Mouse (Mus musculus) kidney, embryonic 16.5 days (tissue): Measurements from ENCODE around the gene Oprm1. TPM values are rescaled to one million over a fixed set of nuclear protein-coding genes. Genes with fewer than 3 reads are reported as not detected.

Experiments used
- ATAC-seq: fragments of 200-750 bp; cut with Nextera tagmentation; 2 replicates; pipeline ENCODE4 v1.8.0; 2017; ENCODE audit warnings: moderate TSS enrichment; ENCODE audit not compliant: low FRiP score, low TSS enrichment
- H3K27ac ChIP-seq: fragments of 300-500 bp; sonication (generic); 2 replicates; pipeline ENCODE4 v1.5.1; 2014; ENCODE audit warnings: low read length
- H3K27me3 ChIP-seq: fragments of 300-500 bp; sonication (generic); 2 replicates; pipeline ENCODE4 v1.6.1; 2014; ENCODE audit warnings: low read length, control low read depth, mixed read lengths; ENCODE audit not compliant: insufficient read depth
- H3K36me3 ChIP-seq: fragments of 300-500 bp; sonication (generic); 2 replicates; pipeline ENCODE4 v1.6.1; 2014; ENCODE audit warnings: low read length, control low read depth, mixed read lengths; ENCODE audit not compliant: insufficient read depth
- H3K4me1 ChIP-seq: fragments of 300-500 bp; sonication (generic); 2 replicates; pipeline ENCODE4 v1.6.1; 2014; ENCODE audit warnings: low read length, control low read depth, mixed read lengths; ENCODE audit not compliant: insufficient read depth
- H3K4me2 ChIP-seq: fragments of 300-500 bp; sonication (generic); replicated peaks from 2 replicates; pipeline ENCODE4 v1.6.1; 2014; ENCODE audit warnings: low read depth, low read length
- H3K4me3 ChIP-seq: fragments of 300-500 bp; sonication (generic); 2 replicates; pipeline ENCODE4 v1.5.1; 2014; ENCODE audit warnings: mild to moderate bottlenecking, low read length
- H3K9ac ChIP-seq: fragments of 300-500 bp; sonication (generic); replicated peaks from 2 replicates; pipeline ENCODE4 v1.6.1; 2014; ENCODE audit warnings: low read length
- H3K9me3 ChIP-seq: fragments of 300-500 bp; sonication (generic); 2 replicates; pipeline ENCODE4 v1.6.1; 2016; ENCODE audit warnings: low read length, control low read depth
- WGBS: fragments of 180-500 bp; shearing (Covaris S2); extraction: QIAGEN DNeasy Blood & Tissue Kit; methylation state at CpG from one replicate; pipeline ENCODE4 v1.1.7; 2014; 5-methylcytosine and 5-hydroxymethylcytosine counted together
- polyA plus RNA-seq: library from polyadenylated mRNA; unstranded; fragments of >200 nt; fragmentation: Nextera tagmentation; extraction: Ambion mirVana; gene quantifications from 2 replicates; pipeline ENCODE4 v1.2.1, GENCODE M21; 2015

Oprm1 gene
- polyA plus RNA-seq, 1 experiment from 2014 or later: 0.24 TPM

- H3K4me2 ChIP-seq: no peak overlapping the region
- no peaks in the 10 kb centered on the region for H3K4me1 ChIP-seq
- H3K9ac ChIP-seq: no peak overlapping the region
- no peaks in the 10 kb centered on the region for H3K9me3 ChIP-seq
- H3K27ac ChIP-seq: no peak overlapping the region
- no peak overlapping the region for H3K4me3 ChIP-seq
- no peaks in the 10 kb centered on the region for H3K27me3 ChIP-seq
- H3K36me3 ChIP-seq: no peaks in the 10 kb centered on the region
- no peak for ATAC-seq
- WGBS: 56% methylated on average over 2 of the region's 2 CpGs
Observed at GRCm38 (mm10) chr10:6926724-6927123, 168.4 kb downstream of the Oprm1 start.

GRCm38 (mm10) chr10:6927600-6928223 is 169.4 kb downstream of the Oprm1 start:
- no peak overlapping the region for H3K4me3 ChIP-seq
- no peak overlapping the region for H3K4me2 ChIP-seq
- no peak overlapping the region for H3K9ac ChIP-seq
- no peaks in the 10 kb centered on the region for H3K36me3 ChIP-seq
- no peaks in the 10 kb centered on the region for H3K9me3 ChIP-seq
- 93% methylated on average over 4 of the region's 4 CpGs for WGBS
- ATAC-seq: no peak
- H3K27me3 ChIP-seq: no peaks in the 10 kb centered on the region
- H3K27ac ChIP-seq: no peak overlapping the region
- H3K4me1 ChIP-seq: no peaks in the 10 kb centered on the region

GRCm38 (mm10) chr10:6928905-6929304 is 170.6 kb downstream of the Oprm1 start:
- Histone ChIP-seq H3K9ac (no peak overlapping the region), H3K9me3 (no peaks in the 10 kb centered on the region), H3K27ac (no peak overlapping the region), H3K27me3 (no peaks in the 10 kb centered on the region), H3K4me2 (no peak overlapping the region), H3K36me3 (no peaks in the 10 kb centered on the region), H3K4me3 (no peak overlapping the region), H3K4me1 (no peaks in the 10 kb centered on the region)
- 54% methylated on average over 1 of the region's 1 CpGs for WGBS
- no peak for ATAC-seq

- no peaks in the 10 kb centered on the region for H3K4me1 ChIP-seq
- H3K4me3 ChIP-seq: no peak overlapping the region
- no peaks in the 10 kb centered on the region for H3K9me3 ChIP-seq
- H3K4me2 ChIP-seq: no peak overlapping the region
- no peaks in the 10 kb centered on the region for H3K27me3 ChIP-seq
- H3K27ac ChIP-seq: no peak overlapping the region
- ATAC-seq: no peak
- 86% methylated on average over 1 of the region's 1 CpGs for WGBS
- H3K9ac ChIP-seq: no peak overlapping the region
- H3K36me3 ChIP-seq: no peaks in the 10 kb centered on the region
Observed at GRCm38 (mm10) chr10:6930398-6930797, 172.1 kb downstream of the Oprm1 start.

- Histone ChIP-seq H3K4me1 (no peaks in the 10 kb centered on the region), H3K4me3 (no peak overlapping the region), H3K27ac (no peak overlapping the region), H3K4me2 (no peak overlapping the region), H3K36me3 (no peaks in the 10 kb centered on the region), H3K27me3 (no peaks in the 10 kb centered on the region), H3K9ac (no peak overlapping the region), H3K9me3 (no peaks in the 10 kb centered on the region)
- 82% methylated on average over 2 of the region's 2 CpGs for WGBS
- ATAC-seq: no peak
Observed at GRCm38 (mm10) chr10:6930889-6931288, 172.6 kb downstream of the Oprm1 start.

- Histone ChIP-seq H3K9me3 (no peaks in the 10 kb centered on the region), H3K4me1 (no peaks in the 10 kb centered on the region), H3K27ac (no peak overlapping the region), H3K4me2 (no peak overlapping the region), H3K27me3 (no peaks in the 10 kb centered on the region), H3K9ac (no peak overlapping the region), H3K4me3 (no peak overlapping the region), H3K36me3 (no peaks in the 10 kb centered on the region)
- 77% methylated on average over 3 of the region's 3 CpGs for WGBS
- no peak for ATAC-seq
Observed at GRCm38 (mm10) chr10:6934776-6935175, 176.5 kb downstream of the Oprm1 start.

- no peaks in the 10 kb centered on the region for H3K27me3 ChIP-seq
- H3K9me3 ChIP-seq: no peaks in the 10 kb centered on the region
- no peak for ATAC-seq
- H3K36me3 ChIP-seq: no peaks in the 10 kb centered on the region
- H3K9ac ChIP-seq: no peak overlapping the region
- WGBS: 89% methylated on average over 4 of the region's 4 CpGs
- no peak overlapping the region for H3K4me3 ChIP-seq
- H3K27ac ChIP-seq: no peak overlapping the region
- H3K4me2 ChIP-seq: no peak overlapping the region
- H3K4me1 ChIP-seq: no peaks in the 10 kb centered on the region
Observed at GRCm38 (mm10) chr10:6936671-6937425, 178.5 kb downstream of the Oprm1 start.

- WGBS: 83% methylated on average over 1 of the region's 1 CpGs
- H3K36me3 ChIP-seq: no peaks in the 10 kb centered on the region
- no peaks in the 10 kb centered on the region for H3K27me3 ChIP-seq
- H3K4me3 ChIP-seq: no peak overlapping the region
- H3K9me3 ChIP-seq: no peaks in the 10 kb centered on the region
- ATAC-seq: no peak
- H3K9ac ChIP-seq: no peak overlapping the region
- no peaks in the 10 kb centered on the region for H3K4me1 ChIP-seq
- no peak overlapping the region for H3K27ac ChIP-seq
- H3K4me2 ChIP-seq: no peak overlapping the region
Observed at GRCm38 (mm10) chr10:6953115-6953514, 194.8 kb downstream of the Oprm1 start.

GRCm38 (mm10) chr10:6954533-6954932 is 196.2 kb downstream of the Oprm1 start:
- Histone ChIP-seq H3K27ac (no peak overlapping the region), H3K4me3 (no peak overlapping the region), H3K4me1 (no peaks in the 10 kb centered on the region), H3K4me2 (no peak overlapping the region), H3K27me3 (no peaks in the 10 kb centered on the region), H3K9me3 (no peaks in the 10 kb centered on the region), H3K36me3 (no peaks in the 10 kb centered on the region), H3K9ac (no peak overlapping the region)
- ATAC-seq: no peak

- 86% methylated on average over 2 of the region's 2 CpGs for WGBS
- Histone ChIP-seq H3K9ac (no peak overlapping the region), H3K27ac (no peak overlapping the region), H3K36me3 (no peaks in the 10 kb centered on the region), H3K27me3 (no peaks in the 10 kb centered on the region), H3K4me2 (no peak overlapping the region), H3K4me1 (no peaks in the 10 kb centered on the region), H3K4me3 (no peak overlapping the region), H3K9me3 (no peaks in the 10 kb centered on the region)
- no peak for ATAC-seq
Observed at GRCm38 (mm10) chr10:6956357-6956756, 198.1 kb downstream of the Oprm1 start.
